In the genomic region with DNA sequence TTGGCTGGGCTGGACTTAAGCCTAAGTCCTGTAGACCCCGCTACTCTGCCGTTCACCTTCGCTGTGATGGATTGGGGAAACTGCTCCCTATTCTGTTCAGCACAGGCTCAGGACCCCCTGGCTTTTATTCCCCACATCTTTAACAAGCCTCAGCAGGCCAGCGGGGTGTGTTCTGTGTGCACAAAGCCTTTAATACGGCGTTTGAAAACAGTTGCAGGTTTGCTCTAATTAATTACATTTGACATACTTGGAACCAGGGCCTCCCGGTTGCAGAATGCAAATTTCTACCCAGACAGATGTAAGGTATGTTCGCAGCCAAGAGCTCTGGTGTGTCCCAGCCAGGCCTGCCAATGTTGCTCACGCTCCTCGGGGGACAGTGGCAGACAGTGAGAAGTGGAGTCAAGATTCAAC, we compare ENCODE assay signal across 12 mouse cellular contexts. TPM values are rescaled to one million over a fixed set of nuclear protein-coding genes. Genes with fewer than 3 reads are reported as not detected.
DNase-seq lines count a peak whose midpoint lies in the region; ATAC-seq and TF ChIP-seq lines count a peak whose summit lies in the region.
"Had no signal": no experiment of that assay in that cellular context is flagged by ENCODE, and none has a peak within 500 bp of the region (broad histone marks: within the 10 kb centered on the region; RNA-seq: fewer than 3 reads in every experiment).

No protein-coding gene starts in this region.

- peaks cover 23% of the 10 kb centered on the region for H3K4me1 ChIP-seq in forebrain, embryonic 12.5 days
- peaks cover 21% of the 10 kb centered on the region for H3K4me1 ChIP-seq in forebrain, embryonic 10.5 days
- peaks cover 40% of the 10 kb centered on the region for H3K4me1 ChIP-seq in hindbrain, embryonic 12.5 days
- peaks cover 20% of the 10 kb centered on the region for H3K4me1 ChIP-seq in midbrain, embryonic 16.5 days (ENCODE audit: control insufficient read depth, insufficient read depth, low read length)
- H3K4me1 ChIP-seq in lung, adult 2 months (ENCODE audit: control insufficient read depth, insufficient read depth, low read length), result no peaks in the 10 kb centered on the region

- intact Hi-C loops in heart, postnatal 25 days (cut with DNase I), result no loop called here

- no peak for TF ChIP-seq CTCF in lung, adult 2 months (IDR thresholded peaks at IDR 0.05; ENCODE audit: insufficient read depth, low read length)

- peak; percentile 62; the same call in 1 of the 2 replicates for ATAC-seq in forebrain, embryonic 12.5 days (ENCODE audit: low FRiP score)
- peak; percentile 48 for ATAC-seq in hindbrain, embryonic 12.5 days (ENCODE audit: low FRiP score)
- peak; percentile 59 for ATAC-seq in midbrain, embryonic 16.5 days

- DNase-seq in forebrain, embryonic 10.5 days (ENCODE audit: extremely low spot score, low spot score), result no peak
- DNase-seq in brain, adult 2 months (ENCODE audit: low read depth, low spot score), result peak; percentile 10
- DNase-seq in lung, adult 2 months, result no peak
- no peak for DNase-seq in ovary, adult 18-20 months (ENCODE audit: low spot score)
- DNase-seq in heart, postnatal 25 days (ENCODE audit: low spot score), result no peak
- DNase-seq: embryo, embryonic 11 days; right cerebral cortex, postnatal 25 days had no signal

- no peak overlapping the region for H3K27ac ChIP-seq in forebrain, embryonic 12.5 days
- no peak overlapping the region for H3K27ac ChIP-seq in forebrain, embryonic 10.5 days
- peak overlapping the region; percentile 58 for H3K27ac ChIP-seq in hindbrain, embryonic 12.5 days
- peak overlapping the region; percentile 53; the same call in 1 of the 2 replicates for H3K27ac ChIP-seq in midbrain, embryonic 16.5 days (ENCODE audit: low read length)
- H3K27ac ChIP-seq: macrophage had no signal

- 0 out of 2 replicates have a peak overlapping the region, but pooled peaks have one; percentile 6 for H3K4me2 ChIP-seq in forebrain, embryonic 12.5 days
- 0 out of 2 replicates have a peak overlapping the region, but pooled peaks have one; percentile 6 for H3K4me2 ChIP-seq in hindbrain, embryonic 12.5 days (replicated peaks)
- no peak overlapping the region for H3K4me2 ChIP-seq in midbrain, embryonic 16.5 days (ENCODE audit: low read length)

- no peak overlapping the region for H3K4me3 ChIP-seq in forebrain, embryonic 12.5 days (replicated peaks)
- H3K4me3 ChIP-seq in forebrain, embryonic 10.5 days, result no peak overlapping the region
- no peak overlapping the region for H3K4me3 ChIP-seq in hindbrain, embryonic 12.5 days
- no peak overlapping the region for H3K4me3 ChIP-seq in midbrain, embryonic 16.5 days (ENCODE audit: low read depth, low read length)
- H3K4me3 ChIP-seq in lung, adult 2 months (replicated peaks; ENCODE audit: extremely low read depth, low read depth, low read length), result no peak overlapping the region

- peak overlapping the region; percentile 33; the same call in 1 of the 2 replicates for H3K9ac ChIP-seq in forebrain, embryonic 12.5 days
- H3K9ac ChIP-seq in hindbrain, embryonic 12.5 days, result no peak overlapping the region
- 0 out of 2 replicates have a peak overlapping the region, but pooled peaks have one; percentile 34 for H3K9ac ChIP-seq in midbrain, embryonic 16.5 days (ENCODE audit: low read depth, low read length)

- H3K27me3 ChIP-seq in forebrain, embryonic 12.5 days, result no peaks in the 10 kb centered on the region
- no peaks in the 10 kb centered on the region for H3K27me3 ChIP-seq in forebrain, embryonic 10.5 days (ENCODE audit: poor library complexity, severe bottlenecking)
- H3K27me3 ChIP-seq in hindbrain, embryonic 12.5 days, result no peaks in the 10 kb centered on the region
- no peaks in the 10 kb centered on the region for H3K27me3 ChIP-seq in midbrain, embryonic 16.5 days (ENCODE audit: control insufficient read depth, insufficient read depth, low read depth, low read length)

- no peaks in the 10 kb centered on the region for H3K9me3 ChIP-seq in forebrain, embryonic 12.5 days
- peaks cover 4% of the 10 kb centered on the region; the same call in 1 of the 2 replicates for H3K9me3 ChIP-seq in forebrain, embryonic 10.5 days
- no peaks in the 10 kb centered on the region for H3K9me3 ChIP-seq in hindbrain, embryonic 12.5 days (replicated peaks)
- H3K9me3 ChIP-seq in midbrain, embryonic 16.5 days (replicated peaks; ENCODE audit: control insufficient read depth, low read length, poor library complexity, severe bottlenecking), result no peaks in the 10 kb centered on the region

- H3K36me3 ChIP-seq in forebrain, embryonic 12.5 days (replicated peaks), result no peaks in the 10 kb centered on the region
- H3K36me3 ChIP-seq in forebrain, embryonic 10.5 days (replicated peaks), result peaks cover 7% of the 10 kb centered on the region; the same call in 1 of the 2 replicates
- H3K36me3 ChIP-seq in hindbrain, embryonic 12.5 days, result no peaks in the 10 kb centered on the region
- no peaks in the 10 kb centered on the region for H3K36me3 ChIP-seq in midbrain, embryonic 16.5 days (ENCODE audit: control insufficient read depth, insufficient read depth, low read length)
- H3K36me3 ChIP-seq: G1E had no signal

- no peak for TF ChIP-seq POLR2A in lung, adult 2 months (IDR thresholded peaks at IDR 0.05; ENCODE audit: borderline replicate concordance, extremely low read depth, low read depth, low read length)

- WGBS in forebrain, embryonic 12.5 days, result 24% methylated on average over 10 of the region's 10 CpGs
- WGBS in forebrain, embryonic 10.5 days, result 61% methylated on average over 10 of the region's 10 CpGs
- 40% methylated on average over 10 of the region's 10 CpGs for WGBS in hindbrain, embryonic 12.5 days
- 20% methylated on average over 10 of the region's 10 CpGs for WGBS in midbrain, embryonic 16.5 days
- WGBS in lung, adult 2 months, result 81% methylated on average over 10 of the region's 10 CpGs

RNA-seq across cellular contexts. Expression of gene Zfp618, which starts 13.1 kb away (rescaled TPM):
- 32.4 and 34.2 TPM in 2 replicates for polyA plus RNA-seq in forebrain, embryonic 12.5 days (2016; fragmentation: Nextera tagmentation; extraction: Ambion mirVana)
- 21.4 and 23.3 TPM in 2 replicates for polyA plus RNA-seq in forebrain, embryonic 10.5 days (2016; fragmentation: Nextera tagmentation; extraction: Ambion mirVana)
- 55.6 and 57.8 TPM in 2 replicates for polyA plus RNA-seq in hindbrain, embryonic 12.5 days (2016; fragmentation: Nextera tagmentation; extraction: Ambion mirVana)
- polyA plus RNA-seq in midbrain, embryonic 16.5 days (2015; fragmentation: Nextera tagmentation; extraction: Ambion mirVana), result 29.6 and 34.9 TPM in 2 replicates
- 1.5 and 1.6 TPM in 2 replicates for polyA plus RNA-seq in lung, adult 2 months (2012; rRNA removed)
- under 1 TPM; 0.36 to 0.48 TPM for total RNA-seq in heart, postnatal 25 days (2021)
- polyA plus RNA-seq: G1E, macrophage had no signal

Comparison
In these comparisons a context has a peak if more than half of its experiments do, and no peak if none do; other contexts are left out.
1. H3K27ac ChIP-seq: peak in hindbrain, embryonic 12.5 days (single experiment) and midbrain, embryonic 16.5 days (single experiment); none in forebrain, embryonic 12.5 days (single experiment) and forebrain, embryonic 10.5 days (single experiment).
2. Peak in every context shown above with its lines, with median percentiles within 50 percentile points of each other: ATAC-seq.